Mouse (Mus musculus): Measurements from ENCODE around the gene Olfr633. TPM values are rescaled to one million over a fixed set of nuclear protein-coding genes. Genes with fewer than 3 reads are reported as not detected.
A peak's percentile ranks its signal among the peaks of the same experiment; 100 is the strongest.
"Not testable (repeated sequence)": the region's sequence is repeated elsewhere in the genome, so short reads cannot be mapped to it uniquely, and the experiment has no call there.

The Olfr633 gene
- polyA plus RNA-seq (2016; fragmentation: Nextera tagmentation; extraction: Ambion mirVana) = not detected in 2 replicates

GRCm38 (mm10) chr7:103944137-103944536 is at the start of gene Olfr633:
Gene Olfr633, plus strand, starts transcription at chr7:103944437.
- DNase-seq (ENCODE audit: low spot score) = no peak
- no peaks in the 10 kb centered on the region for H3K36me3 ChIP-seq
- H3K4me1 ChIP-seq = no peaks in the 10 kb centered on the region
- H3K27me3 ChIP-seq (ENCODE audit: insufficient read depth, poor library complexity, severe bottlenecking) = no peaks in the 10 kb centered on the region
- no peak within 1 kb of the TSS for H3K4me3 ChIP-seq
- H3K27ac ChIP-seq = no peak within 1 kb of the TSS
- no peaks in the 10 kb centered on the region for H3K9me3 ChIP-seq

- Histone ChIP-seq H3K4me1 (no peaks in the 10 kb centered on the region), H3K27me3 (ENCODE audit: insufficient read depth, poor library complexity, severe bottlenecking) (no peaks in the 10 kb centered on the region), H3K36me3 (no peaks in the 10 kb centered on the region), H3K27ac (no peak within 1 kb of the TSS), H3K9me3 (no peaks in the 10 kb centered on the region), H3K4me3 (no peak within 1 kb of the TSS)
- 62% methylated on average over 2 of the region's 2 CpGs for WGBS
- no peak for DNase-seq (ENCODE audit: low spot score)
These were observed 41.0 kb upstream of the Olfr633 start, which contains the start of gene Olfr65 for GRCm38 (mm10) chr7:103903187-103903586. Gene Olfr65, plus strand, starts transcription at chr7:103903487.

- peak overlapping the region; percentile 37; the same call in 1 of the 2 replicates for H3K27ac ChIP-seq
- H3K4me3 ChIP-seq = no peak overlapping the region
- peaks cover 14% of the 10 kb centered on the region; the same call in 1 of the 2 replicates for H3K4me1 ChIP-seq
- H3K9me3 ChIP-seq = no peaks in the 10 kb centered on the region
- 8% methylated on average over 3 of the region's 3 CpGs for WGBS
- peak; percentile 93 for DNase-seq (ENCODE audit: low spot score)
- H3K27me3 ChIP-seq (ENCODE audit: insufficient read depth, poor library complexity, severe bottlenecking) = no peaks in the 10 kb centered on the region
- H3K36me3 ChIP-seq = no peaks in the 10 kb centered on the region
These were observed 34.2 kb upstream of the Olfr633 start for GRCm38 (mm10) chr7:103910047-103910446.

- WGBS = 36% methylated on average over 8 of the region's 8 CpGs
- Histone ChIP-seq H3K4me3 (no peak overlapping the region), H3K9me3 (no peaks in the 10 kb centered on the region), H3K36me3 (no peaks in the 10 kb centered on the region), H3K27me3 (ENCODE audit: insufficient read depth, poor library complexity, severe bottlenecking) (no peaks in the 10 kb centered on the region), H3K4me1 (peaks cover 14% of the 10 kb centered on the region; the same call in 1 of the 2 replicates), H3K27ac (peak overlapping the region; percentile 62; the same call in 1 of the 2 replicates)
- DNase-seq (ENCODE audit: low spot score) = peak; percentile 82
These were observed 31.2 kb upstream of the Olfr633 start for GRCm38 (mm10) chr7:103912969-103913511.

GRCm38 (mm10) chr7:103915338-103915737 is 28.9 kb upstream of the Olfr633 start:
- no peak overlapping the region for H3K27ac ChIP-seq
- no peaks in the 10 kb centered on the region for H3K36me3 ChIP-seq
- no peaks in the 10 kb centered on the region for H3K27me3 ChIP-seq (ENCODE audit: insufficient read depth, poor library complexity, severe bottlenecking)
- DNase-seq (ENCODE audit: low spot score) = peak; percentile 80
- H3K9me3 ChIP-seq = no peaks in the 10 kb centered on the region
- H3K4me3 ChIP-seq = no peak overlapping the region
- peaks cover 4% of the 10 kb centered on the region; the same call in 1 of the 2 replicates for H3K4me1 ChIP-seq

- DNase-seq (ENCODE audit: low spot score) = no peak
- Histone ChIP-seq H3K36me3 (no peaks in the 10 kb centered on the region), H3K4me1 (no peaks in the 10 kb centered on the region), H3K9me3 (no peaks in the 10 kb centered on the region), H3K27ac (no peak within 1 kb of the TSS), H3K27me3 (ENCODE audit: insufficient read depth, poor library complexity, severe bottlenecking) (no peaks in the 10 kb centered on the region), H3K4me3 (no peak within 1 kb of the TSS)
These were observed 15.7 kb upstream of the Olfr633 start, which contains the start of gene Olfr631 for GRCm38 (mm10) chr7:103928525-103928924. Gene Olfr631, plus strand, starts transcription at chr7:103928825.

GRCm38 (mm10) chr7:103934264-103934663 is 10.0 kb upstream of the Olfr633 start, which contains the start of gene Olfr632:
Gene Olfr632, plus strand, starts transcription at chr7:103934347.
- Histone ChIP-seq H3K4me1 (no peaks in the 10 kb centered on the region), H3K36me3 (no peaks in the 10 kb centered on the region), H3K27me3 (ENCODE audit: insufficient read depth, poor library complexity, severe bottlenecking) (no peaks in the 10 kb centered on the region), H3K9me3 (no peaks in the 10 kb centered on the region), H3K27ac (no peak within 1 kb of the TSS), H3K4me3 (no peak within 1 kb of the TSS)
- DNase-seq (ENCODE audit: low spot score) = no peak
- 59% methylated on average over 2 of the region's 2 CpGs for WGBS

- H3K9me3 ChIP-seq = no peaks in the 10 kb centered on the region
- WGBS = 23% methylated on average over 2 of the region's 2 CpGs
- no peaks in the 10 kb centered on the region for H3K4me1 ChIP-seq
- H3K27me3 ChIP-seq (ENCODE audit: insufficient read depth, poor library complexity, severe bottlenecking) = no peaks in the 10 kb centered on the region
- no peaks in the 10 kb centered on the region for H3K36me3 ChIP-seq
- H3K4me3 ChIP-seq = no peak overlapping the region
- DNase-seq (ENCODE audit: low spot score) = peak; percentile 90
- no peak overlapping the region for H3K27ac ChIP-seq
These were observed 1.5 kb upstream of the Olfr633 start for GRCm38 (mm10) chr7:103942730-103943129.

GRCm38 (mm10) chr7:103966873-103967272 is 22.6 kb downstream of the Olfr633 start:
- H3K4me1 ChIP-seq; H3K27me3 ChIP-seq (ENCODE audit: insufficient read depth, poor library complexity, severe bottlenecking); DNase-seq (ENCODE audit: low spot score); H3K4me3 ChIP-seq; H3K9me3 ChIP-seq; H3K27ac ChIP-seq; H3K36me3 ChIP-seq: not testable (repeated sequence)
- 93% methylated on average over 22 of the region's 22 CpGs for WGBS

- Histone ChIP-seq H3K27ac (no peak within 1 kb of the TSS), H3K9me3 (no peaks in the 10 kb centered on the region), H3K4me3 (no peak within 1 kb of the TSS), H3K36me3 (no peaks in the 10 kb centered on the region), H3K27me3 (ENCODE audit: insufficient read depth, poor library complexity, severe bottlenecking) (no peaks in the 10 kb centered on the region), H3K4me1 (no peaks in the 10 kb centered on the region)
- DNase-seq (ENCODE audit: low spot score) = no peak
- 69% methylated on average over 1 of the region's 1 CpGs for WGBS
These were observed 26.6 kb downstream of the Olfr633 start, which contains the start of gene Olfr635 for GRCm38 (mm10) chr7:103970852-103971251. Gene Olfr635, plus strand, starts transcription at chr7:103971152.

GRCm38 (mm10) chr7:103971782-103972181 is 27.5 kb downstream of the Olfr633 start:
- H3K9me3 ChIP-seq = no peaks in the 10 kb centered on the region
- H3K36me3 ChIP-seq = no peaks in the 10 kb centered on the region
- no peak overlapping the region for H3K27ac ChIP-seq
- 52% methylated on average over 1 of the region's 1 CpGs for WGBS
- H3K27me3 ChIP-seq (ENCODE audit: insufficient read depth, poor library complexity, severe bottlenecking) = no peaks in the 10 kb centered on the region
- H3K4me3 ChIP-seq = no peak overlapping the region
- no peak for DNase-seq (ENCODE audit: low spot score)
- no peaks in the 10 kb centered on the region for H3K4me1 ChIP-seq

- no peak for DNase-seq (ENCODE audit: low spot score)
- Histone ChIP-seq H3K27me3 (ENCODE audit: insufficient read depth, poor library complexity, severe bottlenecking) (no peaks in the 10 kb centered on the region), H3K4me1 (no peaks in the 10 kb centered on the region), H3K4me3 (no peak within 1 kb of the TSS), H3K9me3 (no peaks in the 10 kb centered on the region), H3K27ac (no peak within 1 kb of the TSS), H3K36me3 (no peaks in the 10 kb centered on the region)
These were observed 54.2 kb downstream of the Olfr633 start, which contains the start of gene Olfr638 for GRCm38 (mm10) chr7:103998446-103998845. Gene Olfr638, plus strand, starts transcription at chr7:103998746.
